Mouse (Mus musculus): ENCODE measurements around the gene Bmi1. TPM values are rescaled to one million over a fixed set of nuclear protein-coding genes. Genes with fewer than 3 reads are reported as not detected.

Gene Bmi1
- total and polyA plus RNA-seq, 3 experiments, result 66.5 to 68.1 TPM; not detected in 1

- DNase-seq (ENCODE audit: low read depth, low spot score), result no peak
- Histone ChIP-seq H3K9ac (ENCODE audit: control insufficient read depth, low read depth, low read length, poor library complexity, severe bottlenecking) (no peak overlapping the region), H3K36me3 (ENCODE audit: control insufficient read depth in 1 of 2, insufficient read depth in 2 of 2, low read length in 2 of 2) (no peaks in the 10 kb centered on the region), H3K27me3 (ENCODE audit: control insufficient read depth in 1 of 2, insufficient read depth in 2 of 2, low read length in 2 of 2) (peaks cover 0 to 4% of the 10 kb centered on the region in 2 experiments; a peak in 1 of 4 replicates), H3K79me2 (ENCODE audit: control insufficient read depth, insufficient read depth, low read length, poor library complexity) (no peaks in the 10 kb centered on the region), H3K4me3 (ENCODE audit: control insufficient read depth in 1 of 2, insufficient read depth in 1 of 2, low read depth in 2 of 2, low read length in 2 of 2) (no peak overlapping the region), H3K4me1 (ENCODE audit: control insufficient read depth in 1 of 2, insufficient read depth in 2 of 2, low read length in 2 of 2) (no peaks in the 10 kb centered on the region), H3K9me3 (replicated peaks; ENCODE audit: insufficient read depth, low read length) (no peaks in the 10 kb centered on the region), H3K27ac (ENCODE audit: control insufficient read depth, low read depth, low read length) (no peak overlapping the region)
- no peak for TF ChIP-seq SIN3A (IDR thresholded peaks at IDR 0.05; ENCODE audit: low read length)
- TF ChIP-seq MYB (IDR thresholded peaks at IDR 0.05; ENCODE audit: low read depth, low read length), result no peak
Measured at GRCm38 (mm10) chr2:18648563-18648962, 28.3 kb upstream of the Bmi1 start.

GRCm38 (mm10) chr2:18654821-18655220, 22.0 kb upstream of the Bmi1 start:
- TF ChIP-seq JUND (IDR thresholded peaks at IDR 0.05; ENCODE audit: low read depth, low read length) (no peak), MYC (IDR thresholded peaks at IDR 0.05; ENCODE audit: low read depth, low read length) (no peak), E2F4 (IDR thresholded peaks at IDR 0.05; ENCODE audit: borderline replicate concordance, low read depth, low read length) (no peak), MAX (IDR thresholded peaks at IDR 0.05; ENCODE audit: low read length) (no peak), GATA1 (IDR thresholded peaks at IDR 0.05; ENCODE audit: low read depth, low read length) (no peak), MEF2A (IDR thresholded peaks at IDR 0.05; ENCODE audit: extremely low read depth, insufficient replicate concordance, low read depth, low read length, poor library complexity, severe bottlenecking) (no peak), TAL1 (IDR thresholded peaks at IDR 0.05; ENCODE audit: low read length) (no peak), NRF1 (IDR thresholded peaks at IDR 0.05; ENCODE audit: insufficient read depth, low read depth, low read length, poor library complexity, severe bottlenecking) (no peak), ZKSCAN1 (IDR thresholded peaks at IDR 0.05; ENCODE audit: low read depth, low read length) (no peak), EP300 (IDR thresholded peaks at IDR 0.05; ENCODE audit: low read depth in 1 of 2, low read length in 2 of 2) (no peak), RAD21 (IDR thresholded peaks at IDR 0.05; ENCODE audit: low read depth, low read length) (no peak), TCF12 (IDR thresholded peaks at IDR 0.05; ENCODE audit: low read depth, low read length) (no peak), ZMIZ1 (IDR thresholded peaks at IDR 0.05; ENCODE audit: low read depth, low read length) (no peak), CHD2 (IDR thresholded peaks at IDR 0.05; ENCODE audit: low read length) (no peak)
- DNase-seq (ENCODE audit: low read depth, low spot score), result no peak
- no peaks in the 10 kb centered on the region for H3K79me2 ChIP-seq (ENCODE audit: control insufficient read depth, insufficient read depth, low read length, poor library complexity)
- H3K27me3 ChIP-seq (ENCODE audit: control insufficient read depth in 1 of 2, insufficient read depth in 2 of 2, low read length in 2 of 2), result peaks cover 2 to 4% of the 10 kb centered on the region in 2 experiments; a peak in 3 of 4 replicates
- H3K36me3 ChIP-seq (ENCODE audit: control insufficient read depth in 1 of 2, insufficient read depth in 2 of 2, low read length in 2 of 2), result no peaks in the 10 kb centered on the region
- no peaks in the 10 kb centered on the region for H3K9me3 ChIP-seq (replicated peaks; ENCODE audit: insufficient read depth, low read length)
- no peaks in the 10 kb centered on the region for H3K4me1 ChIP-seq (ENCODE audit: control insufficient read depth in 1 of 2, insufficient read depth in 2 of 2, low read length in 2 of 2)
- H3K27ac ChIP-seq (ENCODE audit: control insufficient read depth, low read depth, low read length), result no peak overlapping the region
- no peak overlapping the region for H3K9ac ChIP-seq (ENCODE audit: control insufficient read depth, low read depth, low read length, poor library complexity, severe bottlenecking)
- no peak overlapping the region for H3K4me3 ChIP-seq (ENCODE audit: control insufficient read depth in 1 of 2, insufficient read depth in 1 of 2, low read depth in 2 of 2, low read length in 2 of 2)
